Mouse (Mus musculus) small intestine, adult 2 months (tissue): Measurements from ENCODE around the gene Slc1a7.

Experiments
- CTCF ChIP-seq: fragments of 200-500 bp; IDR thresholded peaks from 2 replicates; pipeline ENCODE4 v1.5.1; 2012; ENCODE audit warnings: low read depth, mild to moderate bottlenecking, control low read depth, inconsistent platforms, low read length, moderate library complexity, mixed read lengths; ENCODE audit not compliant: insufficient replicate concordance, insufficient read length; ENCODE audit errors: extremely low read depth
- POLR2A ChIP-seq: fragments of 200-500 bp; IDR thresholded peaks from 2 replicates; pipeline ENCODE4 v1.6.1; 2012; ENCODE audit warnings: low read depth, mild to moderate bottlenecking, control low read depth, inconsistent platforms, low read length, moderate library complexity

- no peak for TF ChIP-seq CTCF
- no peak for TF ChIP-seq POLR2A
These were observed 89.1 kb downstream of the Slc1a7 start for GRCm38 (mm10) chr4:108057247-108057646.
